Mouse (Mus musculus) kidney, adult 2 months (tissue): Measurements from ENCODE around the gene Tspan4. TPM values are rescaled to one million over a fixed set of nuclear protein-coding genes. Genes with fewer than 3 reads are reported as not detected.
A peak's percentile ranks its signal among the peaks of the same experiment; 100 is the strongest.

Experiments
- DNase-seq: peaks from one replicate; pipeline ENCODE4 v3.0.0; 2021
- H3K27ac ChIP-seq: fragments of 200-500 bp; 2 replicates; pipeline ENCODE4 v1.5.1; 2012; ENCODE audit warnings: low read depth, low read length, control low read depth, inconsistent platforms; ENCODE audit not compliant: insufficient read depth
- H3K27me3 ChIP-seq: fragments of 200-500 bp; replicated peaks from 2 replicates; pipeline ENCODE4 v1.6.1; 2012; ENCODE audit warnings: mild to moderate bottlenecking, moderate library complexity, low read length, inconsistent platforms; ENCODE audit not compliant: control insufficient read depth, insufficient read depth
- H3K36me3 ChIP-seq: fragments of 200-500 bp; 2 replicates; pipeline ENCODE4 v1.6.1; 2012; ENCODE audit warnings: mild to moderate bottlenecking, moderate library complexity, low read length, inconsistent platforms; ENCODE audit not compliant: control insufficient read depth, insufficient read depth
- H3K4me1 ChIP-seq: fragments of 200-500 bp; 2 replicates; pipeline ENCODE4 v1.6.1; 2011; ENCODE audit warnings: low read length; ENCODE audit not compliant: control insufficient read depth, insufficient read depth
- H3K4me3 ChIP-seq: fragments of 200-500 bp; 2 replicates; pipeline ENCODE4 v1.5.1; 2011; ENCODE audit warnings: mild to moderate bottlenecking, low read depth, low read length, control low read depth; ENCODE audit not compliant: insufficient read depth
- CTCF ChIP-seq: fragments of 200-500 bp; conservative IDR thresholded peaks from 2 replicates; pipeline ENCODE4 v1.5.1; 2011; ENCODE audit warnings: low read depth, mild to moderate bottlenecking, control low read depth, low read length, moderate library complexity, mixed read lengths; ENCODE audit not compliant: insufficient read depth, insufficient read length
- POLR2A ChIP-seq: fragments of 200-500 bp; IDR thresholded peaks from one replicate; pipeline ENCODE4 v1.6.1; 2011; ENCODE audit warnings: low read depth, low read length, control low read depth
- WGBS: fragments of 180-500 bp; shearing (Covaris S2); methylation state at CpG from one replicate; pipeline ENCODE4 v1.1.7; 2018; 5-methylcytosine and 5-hydroxymethylcytosine counted together
- polyA plus RNA-seq: library from polyadenylated mRNA; depleted of rRNA; stranded (reverse); fragments of >200 nt; gene quantifications from 2 replicates; pipeline ENCODE4 v1.2.3, GENCODE M21; 2012; rRNA removed

The Tspan4 gene
- polyA plus RNA-seq = 143 and 162 TPM in 2 replicates

GRCm38 (mm10) chr7:141475011-141475804, at the start of gene Tspan4, which contains the start of gene Polr2l:
Gene Tspan4, plus strand, starts transcription at chr7:141475240.
Gene Polr2l, minus strand, starts transcription at chr7:141475132.
- no peaks in the 10 kb centered on the region for H3K27me3 ChIP-seq
- H3K36me3 ChIP-seq = no peaks in the 10 kb centered on the region
- TF ChIP-seq CTCF (no peak), POLR2A (peak; percentile 73)
- H3K4me1 ChIP-seq = peaks cover 25% of the 10 kb centered on the region
- 1% methylated on average over 87 of the region's 87 CpGs for WGBS
- H3K4me3 ChIP-seq = peak within 1 kb of the TSS; percentile 96
- H3K27ac ChIP-seq = peak within 1 kb of the TSS; percentile 98
- DNase-seq = peak; percentile 91

GRCm38 (mm10) chr7:141426948-141427730, 47.9 kb upstream of the Tspan4 start:
- Histone ChIP-seq H3K36me3 (no peaks in the 10 kb centered on the region), H3K4me3 (no peak overlapping the region), H3K4me1 (no peaks in the 10 kb centered on the region; the same call in 1 of the 2 replicates), H3K27ac (no peak overlapping the region), H3K27me3 (no peaks in the 10 kb centered on the region)
- DNase-seq = no peak
- TF ChIP-seq CTCF (no peak), POLR2A (no peak)
- WGBS = 91% methylated on average over 12 of the region's 12 CpGs

- Histone ChIP-seq H3K27me3 (no peaks in the 10 kb centered on the region), H3K4me3 (no peak overlapping the region), H3K27ac (no peak overlapping the region), H3K4me1 (peaks cover 8% of the 10 kb centered on the region), H3K36me3 (no peaks in the 10 kb centered on the region)
- TF ChIP-seq POLR2A (no peak), CTCF (no peak)
- no peak for DNase-seq
- 71% methylated on average over 5 of the region's 5 CpGs for whole genome bisulfite sequencing
Measured at GRCm38 (mm10) chr7:141428701-141429100, 46.3 kb upstream of the Tspan4 start.

GRCm38 (mm10) chr7:141429310-141429709, 45.7 kb upstream of the Tspan4 start, which contains the start of gene Cend1:
Gene Cend1, minus strand, starts transcription at chr7:141429491.
- DNase-seq = peak; percentile 59
- Histone ChIP-seq H3K27me3 (no peaks in the 10 kb centered on the region), H3K27ac (no peak within 1 kb of the TSS), H3K4me1 (peaks cover 12% of the 10 kb centered on the region), H3K4me3 (no peak within 1 kb of the TSS), H3K36me3 (no peaks in the 10 kb centered on the region)
- no peak for TF ChIP-seq POLR2A
- TF ChIP-seq CTCF = no peak
- 13% methylated on average over 19 of the region's 19 CpGs for WGBS

- peaks cover 18% of the 10 kb centered on the region for H3K4me1 ChIP-seq
- no peak overlapping the region for H3K27ac ChIP-seq
- H3K4me3 ChIP-seq = no peak overlapping the region
- DNase-seq = no peak
- no peaks in the 10 kb centered on the region for H3K36me3 ChIP-seq
- 74% methylated on average over 9 of the region's 9 CpGs for WGBS
- H3K27me3 ChIP-seq = no peaks in the 10 kb centered on the region
- TF ChIP-seq POLR2A (no peak), CTCF (no peak)
Measured at GRCm38 (mm10) chr7:141429840-141430584, 45.0 kb upstream of the Tspan4 start.

GRCm38 (mm10) chr7:141430585-141431240, 44.3 kb upstream of the Tspan4 start:
- no peak overlapping the region for H3K27ac ChIP-seq
- H3K4me3 ChIP-seq = no peak overlapping the region
- H3K4me1 ChIP-seq = peaks cover 22% of the 10 kb centered on the region
- no peak for DNase-seq
- TF ChIP-seq POLR2A (no peak), CTCF (no peak)
- 95% methylated on average over 9 of the region's 9 CpGs for WGBS
- no peaks in the 10 kb centered on the region for H3K27me3 ChIP-seq
- no peaks in the 10 kb centered on the region for H3K36me3 ChIP-seq
